Mouse (Mus musculus) hindbrain, embryonic 14.5 days (tissue): ENCODE data around the gene Npdc1. TPM values are rescaled to one million over a fixed set of nuclear protein-coding genes. Genes with fewer than 3 reads are reported as not detected.

Experiments
- ATAC-seq: fragments of 200-750 bp; cut with Nextera tagmentation; 2 replicates; pipeline ENCODE4 v1.8.0; 2017; ENCODE audit warnings: moderate number of reproducible peaks, mild to moderate bottlenecking, moderate TSS enrichment, moderate library complexity; ENCODE audit not compliant: low FRiP score
- DNase-seq: peaks from one replicate; pipeline ENCODE4 v3.0.0-alpha.2; 2015; ENCODE audit warnings: low spot score
- H3K27ac ChIP-seq: fragments of 300-500 bp; sonication (generic); 2 replicates; pipeline ENCODE4 v1.5.1; 2014; ENCODE audit warnings: mild to moderate bottlenecking, moderate library complexity
- H3K27me3 ChIP-seq: fragments of 300-500 bp; sonication (generic); 2 replicates; pipeline ENCODE4 v1.6.1; 2014; ENCODE audit warnings: mild to moderate bottlenecking, low read length, mixed read lengths; ENCODE audit not compliant: control insufficient read depth, insufficient read depth
- H3K36me3 ChIP-seq: fragments of 300-500 bp; sonication (generic); replicated peaks from 2 replicates; pipeline ENCODE4 v1.6.1; 2014; ENCODE audit not compliant: control insufficient read depth, insufficient read depth
- H3K4me1 ChIP-seq: fragments of 300-500 bp; sonication (generic); replicated peaks from 2 replicates; pipeline ENCODE4 v1.6.1; 2014; ENCODE audit warnings: antibody characterized with exemption, low read length, mixed read lengths; ENCODE audit not compliant: control insufficient read depth, insufficient read depth
- H3K4me2 ChIP-seq: fragments of 300-500 bp; sonication (generic); replicated peaks from 2 replicates; pipeline ENCODE4 v1.6.1; 2014; ENCODE audit warnings: mild to moderate bottlenecking, moderate library complexity
- H3K4me3 ChIP-seq: fragments of 300-500 bp; sonication (generic); replicated peaks from 2 replicates; pipeline ENCODE4 v1.5.1; 2014; ENCODE audit warnings: mild to moderate bottlenecking, low read length
- H3K9ac ChIP-seq: fragments of 300-500 bp; sonication (generic); 2 replicates; pipeline ENCODE4 v1.6.1; 2014
- H3K9me3 ChIP-seq: fragments of 300-500 bp; sonication (generic); 2 replicates; pipeline ENCODE4 v1.6.1; 2016; ENCODE audit warnings: low read length; ENCODE audit not compliant: control insufficient read depth
- WGBS: fragments of 180-500 bp; shearing (Covaris S2); extraction: QIAGEN DNeasy Blood & Tissue Kit; methylation state at CpG from one replicate; pipeline ENCODE4 v1.1.7; 2014; 5-methylcytosine and 5-hydroxymethylcytosine counted together
- polyA plus RNA-seq: library from polyadenylated mRNA; unstranded; fragments of >200 nt; fragmentation: Nextera tagmentation; extraction: Ambion mirVana; gene quantifications from 2 replicates; pipeline ENCODE4 v1.2.1, GENCODE M21; 2014

The Npdc1 gene
- polyA plus RNA-seq, result 365 and 378 TPM in 2 replicates

DNA sequence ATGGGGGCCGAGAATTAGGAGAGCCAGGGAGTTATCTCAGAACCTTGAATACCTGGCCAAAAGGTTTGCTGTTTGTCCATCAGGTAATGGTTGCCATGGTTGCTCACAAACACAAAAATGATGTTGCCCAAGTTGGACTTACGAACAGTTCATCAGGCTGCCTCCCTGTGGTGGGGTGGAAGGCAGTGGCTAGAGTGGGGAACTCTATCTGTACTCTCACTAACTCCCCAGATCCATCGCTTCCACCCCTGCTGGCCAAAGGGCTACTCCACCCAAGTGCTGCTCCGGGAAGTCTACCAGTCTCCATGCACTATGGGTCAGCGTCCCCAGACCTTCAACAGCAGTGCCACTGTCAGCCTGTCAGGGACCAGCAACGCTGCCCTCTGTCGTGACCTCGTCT is at the start of gene Npdc1:
Gene Npdc1, plus strand, starts transcription at position 301 of the 400 bp plus-strand sequence.
- Histone ChIP-seq H3K9ac (no peak within 1 kb of the TSS), H3K27ac (no peak within 1 kb of the TSS), H3K9me3 (no peaks in the 10 kb centered on the region), H3K4me3 (no peak within 1 kb of the TSS), H3K27me3 (peaks cover 64% of the 10 kb centered on the region), H3K4me1 (peaks cover 36% of the 10 kb centered on the region), H3K4me2 (no peak within 1 kb of the TSS), H3K36me3 (no peaks in the 10 kb centered on the region)
- DNase-seq, result no peak
- WGBS, result 66% methylated on average over 8 of the region's 8 CpGs
- no peak for ATAC-seq

- H3K27ac ChIP-seq, result no peak overlapping the region
- no peaks in the 10 kb centered on the region for H3K4me1 ChIP-seq
- no peaks in the 10 kb centered on the region for H3K9me3 ChIP-seq
- 95% methylated on average over 4 of the region's 4 CpGs for WGBS
- ATAC-seq (no peak), DNase-seq (no peak)
- H3K9ac ChIP-seq, result no peak overlapping the region
- H3K36me3 ChIP-seq, result peaks cover 98% of the 10 kb centered on the region
- H3K4me3 ChIP-seq, result no peak overlapping the region
- H3K27me3 ChIP-seq, result no peaks in the 10 kb centered on the region
- no peak overlapping the region for H3K4me2 ChIP-seq
Observed at GRCm38 (mm10) chr2:25349499-25349898, 49.7 kb upstream of the Npdc1 start.

DNA sequence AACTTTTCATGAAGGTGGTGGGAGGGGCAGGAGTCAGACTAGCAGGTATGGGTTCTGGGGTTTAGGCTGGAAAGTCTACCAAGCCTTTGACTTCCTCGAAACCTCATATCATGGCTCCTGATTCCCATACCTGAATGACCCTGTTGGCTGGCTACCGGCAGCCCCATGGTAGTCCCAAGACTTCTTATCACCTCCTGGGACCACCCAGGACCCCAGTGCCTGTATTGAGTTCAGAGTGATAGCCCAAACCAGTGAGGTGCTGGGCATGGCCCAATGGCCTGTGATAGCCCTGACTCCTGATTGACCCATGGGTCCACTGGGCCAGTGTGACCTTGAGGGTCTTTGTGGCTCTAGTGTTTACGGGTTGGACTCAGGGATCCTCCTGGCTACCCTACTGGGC is 48.5 kb upstream of the Npdc1 start:
- Histone ChIP-seq H3K36me3 (peaks cover 86% of the 10 kb centered on the region), H3K9ac (no peak overlapping the region), H3K27ac (no peak overlapping the region), H3K4me3 (no peak overlapping the region), H3K4me2 (no peak overlapping the region), H3K4me1 (peaks cover 8% of the 10 kb centered on the region), H3K27me3 (no peaks in the 10 kb centered on the region), H3K9me3 (no peaks in the 10 kb centered on the region)
- DNase-seq, result no peak
- no peak for ATAC-seq
- WGBS, result 96% methylated on average over 3 of the region's 3 CpGs

DNA sequence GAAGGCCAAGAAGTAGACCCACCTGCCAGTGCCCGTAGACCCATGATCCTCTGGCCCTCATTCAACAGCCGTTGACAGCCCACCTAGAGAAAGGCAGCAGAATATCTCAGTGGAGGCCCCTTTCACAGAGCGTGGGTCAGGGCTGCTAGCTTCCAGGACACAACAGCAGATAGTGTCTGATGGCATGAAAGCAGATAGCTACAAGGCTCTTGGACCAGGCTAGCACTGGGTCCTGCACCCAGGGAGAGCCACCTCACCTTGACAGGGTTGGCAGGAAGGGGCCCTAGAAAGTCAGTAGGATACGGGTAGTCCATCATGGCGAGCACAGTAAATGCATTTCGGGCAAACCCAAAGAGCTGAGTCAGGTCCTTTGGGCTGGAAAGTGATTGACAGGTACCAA is 44.9 kb upstream of the Npdc1 start:
- peaks cover 20% of the 10 kb centered on the region for H3K4me1 ChIP-seq
- H3K4me2 ChIP-seq, result no peak overlapping the region
- 89% methylated on average over 6 of the region's 6 CpGs for WGBS
- H3K9me3 ChIP-seq, result no peaks in the 10 kb centered on the region
- H3K4me3 ChIP-seq, result no peak overlapping the region
- no peaks in the 10 kb centered on the region for H3K27me3 ChIP-seq
- ATAC-seq (no peak), DNase-seq (no peak)
- H3K27ac ChIP-seq, result no peak overlapping the region
- peaks cover 51% of the 10 kb centered on the region for H3K36me3 ChIP-seq
- no peak overlapping the region for H3K9ac ChIP-seq

DNA sequence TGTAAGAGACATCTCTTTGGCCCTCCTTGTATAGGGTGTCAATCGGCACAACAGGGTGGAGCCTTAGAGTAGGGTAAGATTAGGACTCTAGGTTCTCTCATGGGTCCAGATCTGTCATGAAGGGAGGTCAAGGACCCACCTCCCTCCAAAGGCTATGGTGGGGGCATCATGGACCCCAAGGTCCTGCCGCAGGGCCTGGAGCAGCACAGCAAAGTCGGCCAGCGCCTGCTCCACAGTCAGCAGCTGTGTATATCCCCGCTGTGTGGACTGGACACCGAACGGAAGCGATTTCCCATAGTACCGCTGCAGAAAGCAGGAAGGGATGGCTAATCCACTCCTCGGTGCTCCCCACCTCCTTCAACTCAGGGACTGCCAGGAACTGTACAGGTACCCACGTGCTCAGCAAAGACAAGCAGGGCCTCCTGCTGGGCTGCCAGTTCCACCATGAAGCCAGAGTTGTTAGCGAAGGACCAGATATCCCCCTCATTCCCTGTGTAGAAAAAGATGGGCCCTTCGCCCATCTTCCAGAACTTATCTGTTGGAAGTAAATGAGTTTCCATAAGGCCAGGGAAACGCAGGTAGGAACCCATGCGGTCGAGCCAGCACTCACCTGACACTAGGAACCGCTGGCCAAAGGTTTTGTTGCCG is 43.6 kb upstream of the Npdc1 start:
- Histone ChIP-seq H3K9ac (peak overlapping the region; percentile 76), H3K4me3 (peak overlapping the region; percentile 55), H3K36me3 (peaks cover 38% of the 10 kb centered on the region), H3K4me2 (peak overlapping the region; percentile 95), H3K27ac (no peak overlapping the region), H3K27me3 (no peaks in the 10 kb centered on the region), H3K9me3 (no peaks in the 10 kb centered on the region), H3K4me1 (peaks cover 20% of the 10 kb centered on the region)
- DNase-seq, result no peak
- WGBS, result 42% methylated on average over 18 of the region's 18 CpGs
- 0 out of 2 replicates have a peak, but pooled peaks have one; percentile 18 for ATAC-seq

DNA sequence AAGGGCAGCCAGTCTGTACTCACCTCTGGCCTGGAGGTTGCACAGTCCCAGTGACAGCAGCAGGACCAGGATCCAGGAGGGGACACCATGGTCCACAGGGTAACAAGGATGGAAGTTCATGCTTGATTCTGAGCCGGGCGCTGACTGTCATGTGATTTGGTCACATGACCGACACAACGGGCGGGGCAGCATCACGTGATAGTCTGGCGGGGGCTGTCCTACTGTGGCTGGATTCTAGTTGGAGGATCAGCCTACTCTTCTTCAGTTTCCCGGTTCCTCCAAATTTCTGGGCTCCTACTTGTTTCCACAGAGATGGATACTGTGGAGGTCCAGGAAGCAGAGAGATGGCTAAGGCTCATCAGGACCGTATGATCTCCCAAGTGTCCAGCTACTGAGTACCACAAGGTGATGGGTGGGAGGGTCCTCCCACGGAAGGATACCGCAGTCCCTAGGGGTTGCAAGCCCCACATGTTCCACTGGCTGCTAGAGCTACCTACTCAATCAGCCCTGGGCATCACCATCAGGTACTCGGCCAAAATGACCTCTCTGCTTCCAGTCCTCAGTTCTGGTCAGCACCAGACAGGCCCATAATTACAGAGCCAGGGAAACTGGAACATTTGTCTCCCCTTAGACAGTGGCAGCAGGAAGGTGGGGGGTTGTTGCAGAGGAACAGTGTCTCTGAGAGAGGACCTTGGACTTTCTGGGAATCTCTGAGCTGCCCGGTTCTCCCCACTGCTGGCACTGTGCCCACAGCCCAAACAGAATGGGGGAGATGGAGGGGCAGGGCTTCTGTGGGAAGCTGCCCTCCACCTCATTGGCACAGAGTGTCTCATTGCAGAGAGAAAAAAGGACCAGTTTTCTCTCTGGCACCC is 42.7 kb upstream of the Npdc1 start, which contains the start of gene Dpp7:
Gene Dpp7, minus strand, starts transcription at position 152 of the 872 bp plus-strand sequence.
- DNase-seq (peak; percentile 86), ATAC-seq (peak; percentile 88)
- Histone ChIP-seq H3K27ac (no peak within 1 kb of the TSS), H3K36me3 (peaks cover 29% of the 10 kb centered on the region), H3K4me2 (peak within 1 kb of the TSS; percentile 95), H3K4me3 (peak within 1 kb of the TSS; percentile 55), H3K27me3 (no peaks in the 10 kb centered on the region), H3K4me1 (peaks cover 20% of the 10 kb centered on the region), H3K9ac (peak within 1 kb of the TSS; percentile 76), H3K9me3 (no peaks in the 10 kb centered on the region)
- 6% methylated on average over 13 of the region's 13 CpGs for WGBS

DNA sequence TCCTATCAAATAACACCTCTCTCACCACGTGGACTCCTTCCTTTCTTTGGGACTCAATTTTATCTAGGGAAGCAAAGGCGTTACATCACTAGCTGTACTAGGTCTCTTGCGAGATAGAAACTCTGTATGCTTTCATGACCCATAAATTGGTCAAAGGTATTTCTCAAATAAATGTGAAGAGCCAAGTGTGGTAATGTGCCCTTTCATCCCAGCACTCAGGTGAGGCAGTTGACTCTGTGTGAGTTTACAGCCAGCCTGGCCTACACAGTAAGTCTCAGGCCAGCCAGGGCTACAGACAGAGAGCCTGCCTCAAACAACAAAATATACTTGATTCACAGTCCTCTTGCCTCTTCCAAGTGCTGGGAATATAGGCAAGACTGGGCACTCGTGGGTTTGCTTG is 39.3 kb upstream of the Npdc1 start:
- peaks cover 23% of the 10 kb centered on the region for H3K4me1 ChIP-seq
- H3K9me3 ChIP-seq, result no peaks in the 10 kb centered on the region
- no peak overlapping the region for H3K9ac ChIP-seq
- no peak for ATAC-seq
- H3K27ac ChIP-seq, result no peak overlapping the region
- DNase-seq, result no peak
- peaks cover 14% of the 10 kb centered on the region for H3K27me3 ChIP-seq
- no peak overlapping the region for H3K4me3 ChIP-seq
- no peaks in the 10 kb centered on the region for H3K36me3 ChIP-seq
- H3K4me2 ChIP-seq, result no peak overlapping the region
- 87% methylated on average over 4 of the region's 4 CpGs for WGBS

DNA sequence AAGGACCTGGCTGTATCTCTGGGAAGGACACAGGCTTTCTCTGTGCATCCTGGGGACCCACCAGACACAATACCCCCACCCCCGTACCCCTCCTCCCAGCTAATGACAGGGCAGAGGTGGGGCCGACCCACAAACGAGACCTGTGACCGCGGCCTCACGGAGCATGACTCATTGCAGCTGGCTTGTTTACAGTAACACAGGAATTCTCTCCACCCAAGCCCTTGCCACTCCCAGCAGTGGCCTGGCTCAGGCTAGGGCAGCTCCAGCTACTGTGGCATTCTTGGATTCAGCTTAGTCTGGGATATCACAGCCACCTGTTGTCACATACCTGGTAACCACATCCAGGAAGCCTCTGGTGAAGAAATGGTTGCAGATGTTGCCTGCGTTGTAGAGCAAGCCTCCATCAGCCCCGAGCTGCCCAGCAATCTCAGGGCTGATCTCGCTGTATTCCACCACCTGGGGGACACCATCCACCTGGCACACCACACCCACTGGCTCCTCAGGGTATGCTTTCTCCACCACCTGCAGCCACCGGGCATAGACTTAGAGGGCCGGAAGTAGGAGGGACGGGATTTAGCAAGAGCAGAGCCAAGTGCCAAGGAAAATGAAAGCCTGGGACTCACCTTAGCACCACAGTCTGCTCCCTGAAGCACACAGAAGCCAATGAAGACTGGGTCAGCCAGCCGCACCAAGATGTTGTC is 35.5 kb upstream of the Npdc1 start:
- DNase-seq, result no peak

DNA sequence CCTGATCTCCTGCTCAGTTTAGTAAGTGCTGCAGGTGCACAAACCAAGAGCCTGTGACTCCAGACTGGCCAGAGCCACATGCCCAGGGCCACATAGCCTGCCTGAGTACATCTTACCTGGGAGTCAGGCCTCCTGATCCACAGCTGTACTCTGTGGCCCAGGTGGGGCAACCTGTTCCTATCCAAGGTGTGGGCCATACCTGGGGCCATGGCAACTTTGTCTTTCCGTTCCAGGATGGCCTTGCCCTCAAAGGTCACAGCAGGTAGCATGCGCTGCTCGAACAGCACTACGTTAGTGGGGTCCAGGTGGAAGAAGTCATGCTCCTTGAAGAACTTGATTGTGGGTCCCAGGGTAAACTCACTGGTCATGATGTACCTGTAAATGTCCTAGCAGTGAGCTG is 34.8 kb upstream of the Npdc1 start:
- DNase-seq (no peak), ATAC-seq (no peak)
- Histone ChIP-seq H3K36me3 (no peaks in the 10 kb centered on the region), H3K9me3 (no peaks in the 10 kb centered on the region), H3K27ac (no peak overlapping the region), H3K9ac (no peak overlapping the region), H3K4me3 (0 out of 2 replicates have a peak overlapping the region, but pooled peaks have one; percentile 55), H3K27me3 (peaks cover 33% of the 10 kb centered on the region), H3K4me1 (0 out of 2 replicates have a peak, but pooled peaks cover 11% of the 10 kb centered on the region), H3K4me2 (peak overlapping the region; percentile 99)
- 92% methylated on average over 4 of the region's 4 CpGs for WGBS

More for the DNA sequence above, 35.5 kb upstream of the Npdc1 start:
- peaks cover 33% of the 10 kb centered on the region for H3K27me3 ChIP-seq
- H3K9me3 ChIP-seq, result no peaks in the 10 kb centered on the region
- no peak overlapping the region for H3K4me3 ChIP-seq
- H3K4me1 ChIP-seq, result 0 out of 2 replicates have a peak, but pooled peaks cover 11% of the 10 kb centered on the region
- no peak overlapping the region for H3K9ac ChIP-seq
- no peaks in the 10 kb centered on the region for H3K36me3 ChIP-seq
- H3K27ac ChIP-seq, result no peak overlapping the region
- no peak for ATAC-seq
- 64% methylated on average over 13 of the region's 13 CpGs for WGBS
- no peak overlapping the region for H3K4me2 ChIP-seq
